Mouse (Mus musculus) brain, embryonic 14.5 days (tissue): Measurements from ENCODE around the gene Rtn3.
A peak's percentile ranks its signal among the peaks of the same experiment; 100 is the strongest.

ENCODE experiments used
- CTCF ChIP-seq: fragments of 200-500 bp; IDR thresholded peaks from 2 replicates; pipeline ENCODE4 v1.5.1; 2012; ENCODE audit warnings: inconsistent platforms, mild to moderate bottlenecking, moderate library complexity, borderline replicate concordance; ENCODE audit not compliant: insufficient read depth, insufficient read length; ENCODE audit errors: extremely low read depth
- POLR2A ChIP-seq: fragments of 200-500 bp; IDR thresholded peaks from 2 replicates; pipeline ENCODE4 v1.6.1; 2012; ENCODE audit warnings: mild to moderate bottlenecking, inconsistent platforms, borderline replicate concordance; ENCODE audit not compliant: poor library complexity, insufficient read depth, insufficient read length, severe bottlenecking; ENCODE audit errors: extremely low read depth

GRCm38 (mm10) chr19:7528639-7529428 lies 45.8 kb upstream of the Rtn3 start:
- TF ChIP-seq CTCF = peak; percentile 71; the same call in 1 of the 2 replicates
- TF ChIP-seq POLR2A = no peak
